Mouse (Mus musculus) neural tube, embryonic 12.5 days (tissue): ENCODE results near the gene Sh3pxd2a. TPM values are rescaled to one million over a fixed set of nuclear protein-coding genes. Genes with fewer than 3 reads are reported as not detected.
"Not testable (repeated sequence)": the region's sequence is repeated elsewhere in the genome, so short reads cannot be mapped to it uniquely, and the experiment has no call there.

Experiments
- ATAC-seq: fragments of 200-750 bp; cut with Nextera tagmentation; 2 replicates; pipeline ENCODE4 v1.8.0; 2017; ENCODE audit warnings: low read depth, mild to moderate bottlenecking, moderate TSS enrichment, moderate library complexity; ENCODE audit not compliant: low FRiP score
- H3K27ac ChIP-seq: fragments of 300-500 bp; sonication (generic); 2 replicates; pipeline ENCODE4 v1.5.1; 2016
- H3K27me3 ChIP-seq: fragments of 300-500 bp; sonication (generic); replicated peaks from 2 replicates; pipeline ENCODE4 v1.6.1; 2016; ENCODE audit warnings: mild to moderate bottlenecking
- H3K36me3 ChIP-seq: fragments of 300-500 bp; sonication (generic); 2 replicates; pipeline ENCODE4 v1.6.1; 2016; ENCODE audit warnings: mild to moderate bottlenecking
- H3K4me1 ChIP-seq: fragments of 300-500 bp; sonication (generic); 2 replicates; pipeline ENCODE4 v1.6.1; 2016
- H3K4me2 ChIP-seq: fragments of 300-500 bp; sonication (generic); replicated peaks from 2 replicates; pipeline ENCODE4 v1.6.1; 2016; ENCODE audit warnings: mild to moderate bottlenecking
- H3K4me3 ChIP-seq: fragments of 300-500 bp; sonication (generic); 2 replicates; pipeline ENCODE4 v1.5.1; 2016
- H3K9ac ChIP-seq: fragments of 300-500 bp; sonication (generic); 2 replicates; pipeline ENCODE4 v1.6.1; 2016; ENCODE audit warnings: mild to moderate bottlenecking
- H3K9me3 ChIP-seq: fragments of 300-500 bp; sonication (generic); 2 replicates; pipeline ENCODE4 v1.6.1; 2016; ENCODE audit warnings: mild to moderate bottlenecking
- WGBS: fragments of 180-500 bp; shearing (Covaris S2); methylation state at CpG from one replicate; pipeline ENCODE4 v1.1.7; 2016; 5-methylcytosine and 5-hydroxymethylcytosine counted together
- polyA plus RNA-seq: library from polyadenylated mRNA; unstranded; fragments of >200 nt; fragmentation: Nextera tagmentation; extraction: Ambion mirVana; gene quantifications from 2 replicates; pipeline ENCODE4 v1.2.1, GENCODE M21; 2016

The Sh3pxd2a gene
- polyA plus RNA-seq, 1 experiment from 2014 or later, result 4.6 TPM

GRCm38 (mm10) chr19:47408656-47409055 lies 55.5 kb downstream of the Sh3pxd2a start:
- Histone ChIP-seq H3K9ac (no peak overlapping the region), H3K27me3 (no peaks in the 10 kb centered on the region), H3K36me3 (no peaks in the 10 kb centered on the region), H3K4me2 (no peak overlapping the region), H3K4me1 (peaks cover 12% of the 10 kb centered on the region; the same call in 1 of the 2 replicates), H3K27ac (no peak overlapping the region), H3K4me3 (no peak overlapping the region), H3K9me3 (no peaks in the 10 kb centered on the region)
- ATAC-seq, result no peak
- 70% methylated on average over 7 of the region's 7 CpGs for WGBS

GRCm38 (mm10) chr19:47407332-47407731 lies 56.9 kb downstream of the Sh3pxd2a start:
- Histone ChIP-seq H3K9me3 (no peaks in the 10 kb centered on the region), H3K27ac (no peak overlapping the region), H3K36me3 (no peaks in the 10 kb centered on the region), H3K27me3 (no peaks in the 10 kb centered on the region), H3K4me2 (no peak overlapping the region), H3K9ac (no peak overlapping the region), H3K4me1 (peaks cover 20% of the 10 kb centered on the region; the same call in 1 of the 2 replicates), H3K4me3 (no peak overlapping the region)
- 86% methylated on average over 6 of the region's 6 CpGs for WGBS
- no peak for ATAC-seq

GRCm38 (mm10) chr19:47406524-47406923 lies 57.7 kb downstream of the Sh3pxd2a start:
- Histone ChIP-seq H3K27ac (no peak overlapping the region), H3K4me3 (no peak overlapping the region), H3K36me3 (no peaks in the 10 kb centered on the region), H3K4me1 (peaks cover 20% of the 10 kb centered on the region; the same call in 1 of the 2 replicates), H3K9ac (no peak overlapping the region), H3K9me3 (no peaks in the 10 kb centered on the region), H3K27me3 (no peaks in the 10 kb centered on the region), H3K4me2 (no peak overlapping the region)
- WGBS, result 82% methylated on average over 6 of the region's 6 CpGs
- ATAC-seq, result no peak

- no peak for ATAC-seq
- Histone ChIP-seq H3K36me3 (no peaks in the 10 kb centered on the region), H3K9me3 (no peaks in the 10 kb centered on the region), H3K27ac (no peak overlapping the region), H3K9ac (no peak overlapping the region), H3K4me2 (no peak overlapping the region), H3K4me1 (peaks cover 20% of the 10 kb centered on the region; the same call in 1 of the 2 replicates), H3K27me3 (no peaks in the 10 kb centered on the region), H3K4me3 (no peak overlapping the region)
- 94% methylated on average over 8 of the region's 8 CpGs for WGBS
These were observed 58.7 kb downstream of the Sh3pxd2a start for GRCm38 (mm10) chr19:47405548-47405947.

- WGBS, result 79% methylated on average over 3 of the region's 3 CpGs
- Histone ChIP-seq H3K27ac (no peak overlapping the region), H3K9me3 (no peaks in the 10 kb centered on the region), H3K4me1 (peaks cover 17% of the 10 kb centered on the region), H3K36me3 (no peaks in the 10 kb centered on the region), H3K27me3 (no peaks in the 10 kb centered on the region), H3K9ac (no peak overlapping the region), H3K4me3 (no peak overlapping the region), H3K4me2 (no peak overlapping the region)
- ATAC-seq, result no peak
These were observed 60.5 kb downstream of the Sh3pxd2a start for GRCm38 (mm10) chr19:47403391-47404379.

- peaks cover 24% of the 10 kb centered on the region for H3K4me1 ChIP-seq
- WGBS, result 17% methylated on average over 6 of the region's 6 CpGs
- no peaks in the 10 kb centered on the region for H3K27me3 ChIP-seq
- no peaks in the 10 kb centered on the region for H3K9me3 ChIP-seq
- no peak; the same call in 1 of the 2 replicates for ATAC-seq
- H3K27ac ChIP-seq, result no peak overlapping the region
- no peaks in the 10 kb centered on the region for H3K36me3 ChIP-seq
- H3K9ac ChIP-seq, result no peak overlapping the region
- no peak overlapping the region for H3K4me3 ChIP-seq
- no peak overlapping the region for H3K4me2 ChIP-seq
These were observed 61.2 kb downstream of the Sh3pxd2a start for GRCm38 (mm10) chr19:47402976-47403375.

- no peak for ATAC-seq
- no peaks in the 10 kb centered on the region for H3K9me3 ChIP-seq
- H3K4me1 ChIP-seq, result peaks cover 26% of the 10 kb centered on the region
- no peak overlapping the region for H3K4me3 ChIP-seq
- H3K27ac ChIP-seq, result no peak overlapping the region
- 75% methylated on average over 4 of the region's 4 CpGs for WGBS
- H3K27me3 ChIP-seq, result no peaks in the 10 kb centered on the region
- no peaks in the 10 kb centered on the region for H3K36me3 ChIP-seq
- H3K9ac ChIP-seq, result no peak overlapping the region
- no peak overlapping the region for H3K4me2 ChIP-seq
These were observed 61.7 kb downstream of the Sh3pxd2a start for GRCm38 (mm10) chr19:47402544-47402943.

GRCm38 (mm10) chr19:47399709-47400108 lies 64.5 kb downstream of the Sh3pxd2a start:
- no peak overlapping the region for H3K9ac ChIP-seq
- no peak overlapping the region for H3K4me2 ChIP-seq
- no peak overlapping the region for H3K4me3 ChIP-seq
- no peak for ATAC-seq
- 89% methylated on average over 4 of the region's 4 CpGs for WGBS
- no peak overlapping the region for H3K27ac ChIP-seq
- no peaks in the 10 kb centered on the region for H3K27me3 ChIP-seq
- no peaks in the 10 kb centered on the region; the same call in 1 of the 2 replicates for H3K36me3 ChIP-seq
- peaks cover 23% of the 10 kb centered on the region for H3K4me1 ChIP-seq
- H3K9me3 ChIP-seq, result no peaks in the 10 kb centered on the region

- no peak overlapping the region for H3K27ac ChIP-seq
- 92% methylated on average over 11 of the region's 11 CpGs for WGBS
- peaks cover 23% of the 10 kb centered on the region for H3K4me1 ChIP-seq
These were observed 65.2 kb downstream of the Sh3pxd2a start for GRCm38 (mm10) chr19:47399029-47399428.

GRCm38 (mm10) chr19:47397882-47398671 lies 66.1 kb downstream of the Sh3pxd2a start:
- no peak for ATAC-seq
- no peak overlapping the region for H3K4me3 ChIP-seq
- H3K4me2 ChIP-seq, result peak overlapping the region; percentile 2; the same call in 1 of the 2 replicates
- 0 out of 2 replicates have a peak overlapping the region, but pooled peaks have one; percentile 18 for H3K9ac ChIP-seq
- 0 out of 2 replicates have a peak overlapping the region, but pooled peaks have one; percentile 12 for H3K27ac ChIP-seq
- H3K9me3 ChIP-seq, result no peaks in the 10 kb centered on the region
- WGBS, result 53% methylated on average over 18 of the region's 18 CpGs
- no peaks in the 10 kb centered on the region; the same call in 1 of the 2 replicates for H3K36me3 ChIP-seq
- no peaks in the 10 kb centered on the region for H3K27me3 ChIP-seq
- H3K4me1 ChIP-seq, result peaks cover 19% of the 10 kb centered on the region

More at GRCm38 (mm10) chr19:47399029-47399428, 65.2 kb downstream of the Sh3pxd2a start:
- H3K9ac ChIP-seq, result no peak overlapping the region
- H3K4me2 ChIP-seq, result no peak overlapping the region; the same call in 1 of the 2 replicates
- H3K27me3 ChIP-seq, result no peaks in the 10 kb centered on the region
- ATAC-seq, result no peak
- H3K4me3 ChIP-seq, result no peak overlapping the region
- no peaks in the 10 kb centered on the region; the same call in 1 of the 2 replicates for H3K36me3 ChIP-seq
- H3K9me3 ChIP-seq, result no peaks in the 10 kb centered on the region

- no peak overlapping the region for H3K4me2 ChIP-seq
- H3K27ac ChIP-seq, result no peak overlapping the region
- no peak for ATAC-seq
- H3K4me3 ChIP-seq, result no peak overlapping the region
- no peaks in the 10 kb centered on the region for H3K9me3 ChIP-seq
- WGBS, result 84% methylated on average over 4 of the region's 4 CpGs
- no peaks in the 10 kb centered on the region for H3K27me3 ChIP-seq
- H3K36me3 ChIP-seq, result no peaks in the 10 kb centered on the region; the same call in 1 of the 2 replicates
- peaks cover 15% of the 10 kb centered on the region for H3K4me1 ChIP-seq
- H3K9ac ChIP-seq, result no peak overlapping the region
These were observed 68.9 kb downstream of the Sh3pxd2a start for GRCm38 (mm10) chr19:47395338-47395737.

GRCm38 (mm10) chr19:47394781-47395180 lies 69.4 kb downstream of the Sh3pxd2a start:
- not testable (repeated sequence) for H3K9me3 ChIP-seq, H3K27me3 ChIP-seq, ATAC-seq, H3K4me2 ChIP-seq, H3K36me3 ChIP-seq, H3K27ac ChIP-seq, H3K9ac ChIP-seq, H3K4me3 ChIP-seq
- 100% methylated on average over 1 of the region's 1 CpGs for WGBS
- peaks cover 15% of the 10 kb centered on the region for H3K4me1 ChIP-seq
